Mouse (Mus musculus) bone marrow, adult 2 months (tissue): ENCODE results near the gene Abcg3.

ENCODE experiments used
- CTCF ChIP-seq: fragments of 200-500 bp; IDR thresholded peaks from 2 replicates; pipeline ENCODE4 v1.5.1; 2011; ENCODE audit warnings: low read length, control low read depth; ENCODE audit not compliant: control insufficient read depth, insufficient read depth
- POLR2A ChIP-seq: fragments of 200-500 bp; IDR thresholded peaks from 2 replicates; pipeline ENCODE4 v1.6.1; 2011; ENCODE audit warnings: low read depth, mild to moderate bottlenecking, control low read depth, low read length, borderline replicate concordance; ENCODE audit not compliant: control insufficient read depth

GRCm38 (mm10) chr5:104988000-104988399, 5.5 kb upstream of the Abcg3 start:
- TF ChIP-seq CTCF (no peak), POLR2A (no peak)
